Mouse (Mus musculus): ENCODE data around the gene Smyd3.

- TF ChIP-seq POLR2A (IDR thresholded peaks at IDR 0.05; ENCODE audit: extremely low read depth, insufficient read depth, low read length), result no peak
- peak; percentile 79 for TF ChIP-seq CTCF (IDR thresholded peaks at IDR 0.05; ENCODE audit: low read depth, low read length)
Observed at GRCm38 (mm10) chr1:178960015-178960559, 557.8 kb downstream of the Smyd3 start.

All from liver, adult 2 months (tissue).